Mouse (Mus musculus): Measurements from ENCODE around the gene Prex1.
"Not testable (repeated sequence)": the region's sequence is repeated elsewhere in the genome, so short reads cannot be mapped to it uniquely, and the experiment has no call there.

Prex1 gene

DNA sequence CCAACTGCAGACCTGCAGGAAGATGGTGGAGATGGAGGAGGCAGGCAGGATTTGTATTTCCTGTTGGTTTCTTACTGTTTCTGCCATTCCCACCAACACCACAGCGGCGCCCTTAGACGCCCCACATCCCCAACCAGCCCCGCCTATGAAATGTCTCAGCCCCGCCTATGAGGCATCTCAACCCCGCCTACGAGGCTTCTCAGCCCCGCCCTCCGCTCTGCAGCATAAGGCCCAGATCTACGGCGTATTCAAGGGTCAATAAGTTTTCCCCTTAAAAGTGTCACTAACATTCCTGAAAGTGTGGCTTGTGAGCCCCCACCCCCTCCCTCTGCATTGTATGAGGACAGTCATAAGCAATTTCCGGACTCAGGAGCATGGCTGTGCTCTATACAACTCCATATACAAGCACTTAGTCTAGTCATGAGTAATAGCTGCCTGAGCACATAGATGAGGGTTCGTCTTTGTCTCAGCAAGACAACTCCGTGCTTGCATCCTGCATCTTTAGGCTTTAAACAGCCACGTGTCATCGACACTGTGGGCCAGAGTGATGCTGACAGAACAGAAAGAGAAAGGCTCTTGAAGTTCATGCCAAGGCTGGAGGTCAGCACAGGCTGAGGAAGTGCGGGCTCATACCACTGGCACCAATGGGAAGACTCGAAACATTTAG, 160.0 kb downstream of the Prex1 start:
- DNase-seq (ENCODE audit: low spot score), result no peak

DNA sequence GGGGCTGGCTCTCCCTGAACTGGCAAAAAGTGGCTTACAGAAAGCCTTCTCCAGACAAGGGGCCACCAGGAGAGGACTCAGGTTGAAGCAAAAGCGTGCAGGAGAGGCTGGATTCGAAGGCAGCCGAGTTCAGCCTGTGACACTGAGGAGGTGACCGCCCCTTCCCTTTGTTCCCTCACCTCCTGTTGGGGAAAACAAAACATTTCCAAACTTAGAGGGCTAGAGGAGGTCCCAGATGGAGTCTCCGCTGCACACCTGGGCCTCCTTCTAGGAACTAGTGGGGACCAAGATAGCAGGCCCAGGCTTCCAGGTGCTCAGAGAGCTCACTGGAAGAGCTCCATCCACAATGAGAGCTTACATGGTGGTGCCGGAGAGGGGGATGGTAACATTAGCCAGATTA, 161.0 kb downstream of the Prex1 start:
- DNase-seq (ENCODE audit: low spot score), result no peak

DNA sequence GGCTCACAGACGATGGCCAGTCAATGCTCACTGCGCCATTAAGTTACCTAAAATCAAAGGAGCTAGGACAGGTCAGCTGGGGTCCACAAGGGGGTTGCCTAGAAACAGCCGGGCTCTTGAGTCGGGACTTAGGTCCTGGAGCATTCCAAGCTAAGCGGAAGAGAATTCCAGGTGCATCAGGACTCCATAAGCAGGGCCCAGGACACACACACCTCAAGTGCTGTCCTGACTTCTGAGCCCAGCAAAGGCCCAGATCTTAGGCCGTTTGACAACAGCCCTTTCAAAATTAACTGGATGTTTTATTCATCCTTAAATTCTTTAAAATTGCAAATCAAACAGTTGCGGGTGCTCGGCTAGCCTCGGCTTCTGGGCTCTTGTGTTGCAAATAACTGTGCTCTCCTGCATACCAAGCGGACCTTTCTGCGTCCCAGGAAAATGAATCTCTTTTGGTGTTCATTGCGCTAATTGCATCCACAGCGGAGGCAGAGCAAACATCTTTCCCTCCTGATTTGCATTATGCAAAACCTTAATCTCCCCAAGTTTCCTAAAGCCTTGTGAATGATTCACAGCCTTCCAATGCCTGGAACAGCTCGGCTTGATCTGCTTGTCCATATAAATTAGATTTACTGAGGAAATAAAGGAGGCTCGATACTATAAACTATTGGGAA, 161.7 kb downstream of the Prex1 start:
- DNase-seq (ENCODE audit: low spot score), result no peak

DNA sequence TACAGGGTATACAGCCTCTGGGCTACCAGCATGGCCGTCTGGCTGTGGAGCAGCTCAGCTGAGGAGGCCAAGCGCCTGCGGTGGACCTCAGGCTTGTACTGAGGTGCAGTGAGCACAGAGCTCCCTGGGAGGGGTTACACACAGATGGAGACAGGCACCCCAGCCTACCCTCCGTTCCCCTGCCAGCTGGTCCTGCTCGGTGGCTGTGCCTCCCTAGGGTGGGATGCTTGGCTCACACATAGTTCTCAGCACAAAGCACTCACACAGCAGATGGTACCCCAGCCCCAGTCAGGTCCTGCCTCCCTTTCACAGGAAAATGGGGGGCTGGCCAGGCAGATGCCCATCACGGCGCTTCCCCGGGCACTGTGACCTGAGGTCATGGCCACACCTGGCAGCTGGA, 163.8 kb downstream of the Prex1 start:
- DNase-seq (ENCODE audit: low spot score), result no peak

DNA sequence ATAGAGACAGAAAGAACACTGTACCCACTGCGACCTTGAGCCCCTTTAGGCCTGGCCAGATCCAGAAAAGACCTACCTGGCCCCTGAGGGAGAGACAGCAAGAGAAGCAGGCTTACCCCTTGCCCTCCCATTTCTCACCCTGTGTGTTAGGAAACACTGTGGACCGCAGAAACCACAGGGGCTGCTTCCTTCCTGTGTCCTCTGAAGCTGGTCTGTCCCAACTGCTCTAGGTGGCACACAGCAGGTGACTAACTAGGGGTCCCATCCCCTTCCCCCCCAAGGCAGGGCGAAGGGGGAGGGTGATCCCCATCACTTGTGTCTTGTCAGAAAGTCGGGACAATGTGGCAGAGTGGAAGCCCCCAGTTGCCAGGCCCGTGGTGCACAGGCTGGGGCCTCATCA, 164.6 kb downstream of the Prex1 start:
- DNase-seq (ENCODE audit: low spot score), result no peak

DNA sequence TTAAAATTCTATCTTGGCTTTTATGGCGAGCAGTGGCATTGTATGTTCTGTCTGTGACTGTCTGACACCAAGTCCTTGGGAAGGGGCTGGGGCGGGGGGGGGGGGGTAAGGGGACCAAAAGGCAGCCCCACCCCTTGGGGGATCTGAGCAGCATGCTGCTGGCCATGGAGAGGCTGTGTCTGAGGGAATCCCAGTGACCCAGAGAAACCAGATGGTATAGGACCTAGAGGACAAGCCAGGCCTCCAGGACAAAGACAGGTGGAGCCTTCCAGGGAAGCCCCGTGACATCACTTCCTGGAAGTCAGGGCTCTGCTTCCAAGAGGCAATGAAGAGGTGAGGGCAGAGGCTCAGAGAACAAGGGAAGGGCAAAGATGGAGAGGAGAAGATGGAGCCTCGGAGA, 168.1 kb downstream of the Prex1 start:
- no peak for DNase-seq (ENCODE audit: low spot score)

DNA sequence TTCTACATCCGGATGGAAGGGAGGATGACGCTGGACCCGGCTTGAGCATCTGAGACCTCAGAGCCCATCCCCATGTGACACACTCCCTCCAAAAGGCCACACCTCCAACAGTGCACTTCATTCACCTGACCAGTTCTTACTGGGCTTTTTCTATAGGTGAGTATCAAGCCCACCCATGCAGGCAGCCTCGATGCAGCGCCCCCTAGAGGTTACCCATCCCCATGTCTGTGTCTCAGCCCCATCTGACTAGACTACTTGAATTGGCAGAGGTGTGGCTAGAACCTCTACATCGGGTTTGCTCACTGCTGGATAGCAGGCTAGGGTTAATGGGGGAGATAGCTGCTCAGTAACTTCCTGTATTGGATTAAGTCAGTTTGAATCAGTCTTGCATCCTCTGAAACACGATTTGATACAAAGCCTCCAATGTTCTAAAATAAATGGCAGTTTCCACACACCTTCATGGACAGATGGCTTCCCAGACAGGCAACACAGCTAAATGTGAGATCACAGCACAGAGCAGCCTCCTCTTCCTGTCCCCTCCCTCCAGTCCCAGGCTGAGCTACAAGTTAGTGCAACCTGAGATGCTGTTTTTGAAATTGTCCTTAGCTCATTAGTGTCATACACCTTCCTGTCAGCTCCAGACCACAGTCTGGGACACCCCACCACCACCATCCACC, 168.9 kb downstream of the Prex1 start:
- no peak for DNase-seq (ENCODE audit: low spot score)

DNA sequence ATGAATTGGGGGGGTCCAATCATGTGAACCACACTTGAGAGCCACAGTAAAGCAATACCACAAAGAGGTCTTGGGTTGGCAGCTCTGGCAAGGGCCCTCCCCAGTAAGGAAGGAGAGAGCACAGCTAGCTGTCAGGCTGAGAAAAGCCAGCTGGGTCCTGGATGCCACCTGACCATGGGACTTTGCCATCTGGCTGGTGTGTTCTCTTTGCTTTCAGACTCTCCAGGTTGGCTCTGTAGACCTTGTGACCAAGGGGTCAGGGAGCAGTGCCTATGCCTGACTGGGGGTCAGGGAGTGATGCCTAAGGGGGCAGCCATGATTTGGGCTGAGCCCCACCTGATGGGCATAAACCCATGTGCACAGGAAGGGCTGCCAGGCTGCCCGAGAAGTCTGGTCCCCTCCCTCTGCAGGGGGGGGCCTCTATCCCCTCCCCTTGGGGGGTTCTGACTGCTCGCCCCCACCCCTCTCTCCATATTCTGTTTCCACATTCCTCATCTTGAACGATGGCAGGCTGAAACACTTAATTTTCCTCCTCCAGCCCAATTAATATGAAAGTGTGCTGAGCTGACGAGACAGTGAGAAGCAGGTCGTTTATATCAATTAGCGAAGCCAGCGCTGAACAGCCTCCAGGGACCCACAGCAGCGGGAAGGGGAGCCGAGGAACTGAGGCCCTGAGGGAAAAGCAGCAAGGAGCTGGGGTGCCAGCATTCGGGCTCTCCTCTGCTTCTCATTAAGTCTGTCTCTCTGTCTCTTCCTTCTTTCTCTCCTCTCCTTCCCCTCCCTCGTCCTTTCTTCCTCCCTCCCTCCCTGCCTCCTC, 172.3 kb downstream of the Prex1 start:
- DNase-seq (ENCODE audit: low spot score), result no peak

DNA sequence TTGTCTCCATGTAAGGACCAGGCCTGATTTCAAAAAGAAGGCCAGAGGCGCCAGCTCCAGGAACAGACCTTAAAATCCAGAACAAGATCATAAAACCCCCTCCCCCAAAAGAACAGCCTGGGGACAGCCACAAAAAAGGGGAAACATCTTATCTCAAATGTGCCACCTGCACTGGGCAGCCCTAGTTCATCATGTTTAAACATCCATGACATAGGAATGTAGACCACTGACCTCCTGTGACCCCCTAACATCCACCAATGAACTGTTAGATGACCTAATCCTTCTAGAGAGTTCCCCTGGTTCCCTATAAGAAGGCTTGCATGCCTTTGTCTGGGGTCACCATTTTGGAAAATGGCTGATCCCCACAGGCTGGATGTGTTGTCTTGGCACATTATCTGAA, 173.4 kb downstream of the Prex1 start:
- DNase-seq (ENCODE audit: low spot score), result no peak

DNA sequence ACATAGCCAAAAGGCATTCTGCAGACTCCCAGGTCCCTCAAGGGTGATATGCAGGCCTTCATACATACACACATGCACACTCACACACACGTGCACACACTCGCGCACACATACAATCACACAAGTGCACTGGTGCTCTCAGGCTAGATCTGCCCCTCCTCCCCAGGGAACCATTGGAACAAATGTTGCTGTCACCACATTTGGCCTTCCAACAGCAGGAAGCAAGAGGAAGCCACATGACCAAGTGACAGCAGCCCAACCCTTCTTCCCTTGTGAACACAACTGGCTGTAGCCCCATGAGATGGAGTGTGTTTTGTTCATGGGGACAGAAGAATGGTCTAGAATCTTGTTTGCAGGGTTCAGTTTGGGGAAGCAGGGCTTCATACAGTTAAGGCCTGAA, 176.7 kb downstream of the Prex1 start:
- no peak for DNase-seq (ENCODE audit: low spot score)

DNA sequence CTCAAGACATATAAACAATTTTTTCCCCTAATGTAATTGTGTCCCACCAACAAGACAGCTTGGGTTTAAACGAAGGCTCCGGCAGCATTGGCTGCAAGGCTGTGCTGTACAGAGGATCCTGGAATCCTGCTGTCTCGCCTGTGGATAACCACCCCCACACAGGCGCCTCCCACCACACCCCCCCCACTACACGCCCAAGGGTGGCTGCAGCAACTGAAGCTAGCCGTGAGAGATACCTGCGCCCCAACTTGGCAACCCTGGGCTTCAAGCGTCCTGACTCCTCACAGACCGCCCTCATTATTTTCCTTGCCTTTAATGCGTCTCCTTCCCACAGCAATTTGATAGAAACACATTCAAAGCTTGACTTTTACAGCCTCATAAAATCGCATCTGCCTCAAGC, 178.1 kb downstream of the Prex1 start:
- no peak for DNase-seq (ENCODE audit: low spot score)

DNA sequence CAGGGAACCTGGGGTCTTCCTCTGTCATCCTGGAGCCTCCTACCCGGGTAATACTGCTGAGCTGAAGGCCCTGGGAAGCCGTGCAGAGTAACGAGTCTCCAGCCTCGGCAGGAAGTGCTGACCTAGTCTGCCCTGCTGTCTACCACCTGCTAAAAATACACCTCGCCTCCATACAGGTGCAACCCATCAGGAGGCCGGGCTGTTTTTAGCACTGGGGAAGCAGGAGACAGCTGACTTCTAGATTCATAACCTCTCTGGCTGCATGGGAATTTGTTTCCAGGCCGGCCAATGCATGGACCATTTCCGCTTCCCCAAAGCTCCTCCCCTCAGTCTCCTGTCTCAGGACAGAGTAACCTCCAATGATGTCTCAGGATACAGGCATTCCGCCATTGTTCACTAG, 187.4 kb downstream of the Prex1 start:
- no peak for DNase-seq (ENCODE audit: low spot score)

DNA sequence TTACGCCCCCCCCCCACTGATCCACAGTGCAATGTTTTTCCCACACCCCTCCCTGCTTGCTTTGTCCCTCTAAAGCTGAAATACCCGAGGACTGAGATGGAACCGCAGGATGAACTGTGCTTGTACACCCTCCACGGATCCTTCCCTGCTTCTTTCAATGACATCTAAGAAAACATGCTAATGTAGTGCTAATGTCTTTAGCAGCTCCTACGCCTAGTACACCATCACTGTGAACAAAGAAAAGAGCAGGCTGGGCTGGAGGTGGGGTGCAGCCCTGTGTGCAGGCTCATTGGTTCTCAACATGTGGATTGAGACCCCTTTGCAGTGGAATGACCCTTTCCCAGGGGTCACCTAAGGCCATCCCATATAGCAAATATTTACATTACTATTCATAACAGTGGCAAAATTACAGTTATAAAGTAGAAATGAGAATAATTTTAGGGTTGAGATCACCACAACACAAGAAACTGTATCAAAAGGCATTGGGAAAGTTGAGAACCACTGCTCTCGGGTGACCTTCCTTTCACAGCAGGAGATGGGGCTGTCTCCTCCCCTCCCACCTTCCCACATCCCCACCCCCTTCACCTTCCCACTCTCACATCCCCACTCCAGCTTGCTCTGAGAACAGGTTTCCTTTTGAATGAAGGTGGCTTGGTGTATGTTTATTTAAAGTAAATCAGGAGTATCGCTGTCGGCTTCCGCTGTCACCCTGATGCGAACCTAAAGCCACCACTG, 190.3 kb downstream of the Prex1 start:
- DNase-seq (ENCODE audit: low spot score), result no peak

DNA sequence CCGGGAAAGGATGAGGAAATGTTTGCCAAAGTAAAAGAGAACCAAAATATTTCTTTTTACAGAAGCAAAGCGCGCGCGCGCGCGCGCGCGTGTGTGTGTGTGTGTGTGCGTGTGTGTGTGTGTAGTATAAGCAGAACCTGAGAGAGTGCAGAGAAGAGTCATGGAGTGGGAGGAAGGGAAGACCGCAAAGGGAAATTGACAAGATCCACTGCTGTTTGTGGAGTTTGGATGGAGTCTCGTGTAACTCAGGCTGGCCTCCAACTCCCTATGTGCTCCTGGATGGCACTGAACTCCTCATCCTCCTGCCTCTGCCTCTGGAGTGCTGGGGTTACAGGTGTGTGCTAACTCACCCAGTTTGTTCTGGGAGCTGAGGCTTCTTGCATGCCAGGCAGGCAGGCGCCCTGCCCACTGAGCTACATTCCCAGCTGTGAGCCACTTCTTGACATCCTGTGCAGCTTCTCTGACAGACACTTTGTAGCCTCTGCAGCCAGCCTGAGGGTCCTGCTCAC, 191.0 kb downstream of the Prex1 start:
- no peak for DNase-seq (ENCODE audit: low spot score)

DNA sequence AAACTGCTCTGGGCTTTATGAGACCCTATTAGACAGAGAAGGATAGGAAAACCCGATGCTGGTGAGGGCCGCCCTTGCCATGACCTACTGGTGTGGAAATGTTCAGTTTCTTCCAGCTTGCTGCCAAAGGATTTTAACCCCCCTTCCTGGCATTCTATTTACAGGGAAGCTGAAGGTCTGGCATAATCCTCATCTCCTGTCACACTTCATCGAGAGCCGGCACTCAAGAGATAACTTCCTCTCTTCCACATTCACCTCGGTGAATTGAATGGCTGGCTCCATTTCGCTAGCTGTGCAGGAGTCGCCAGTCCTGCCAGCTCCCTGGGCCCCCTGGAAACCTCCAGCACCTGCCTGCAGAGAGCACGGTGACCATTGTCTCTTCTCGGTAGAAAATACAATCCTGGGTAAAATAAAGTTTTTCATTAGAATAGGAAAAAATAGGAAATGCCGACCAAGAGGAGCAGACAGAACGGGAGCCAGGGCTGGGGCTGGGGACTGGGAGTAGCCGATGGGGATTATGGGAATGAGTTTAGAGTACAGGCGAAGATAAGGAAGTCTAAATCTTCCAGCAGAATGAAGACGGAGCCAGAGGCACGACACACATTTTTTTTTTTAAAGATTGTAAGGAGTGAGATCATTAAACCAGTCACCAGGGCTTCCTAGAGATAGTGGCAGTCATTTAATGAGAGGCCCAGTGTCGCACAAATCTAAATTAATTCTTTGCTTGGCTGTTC, 191.6 kb downstream of the Prex1 start:
- DNase-seq (ENCODE audit: low spot score), result no peak

DNA sequence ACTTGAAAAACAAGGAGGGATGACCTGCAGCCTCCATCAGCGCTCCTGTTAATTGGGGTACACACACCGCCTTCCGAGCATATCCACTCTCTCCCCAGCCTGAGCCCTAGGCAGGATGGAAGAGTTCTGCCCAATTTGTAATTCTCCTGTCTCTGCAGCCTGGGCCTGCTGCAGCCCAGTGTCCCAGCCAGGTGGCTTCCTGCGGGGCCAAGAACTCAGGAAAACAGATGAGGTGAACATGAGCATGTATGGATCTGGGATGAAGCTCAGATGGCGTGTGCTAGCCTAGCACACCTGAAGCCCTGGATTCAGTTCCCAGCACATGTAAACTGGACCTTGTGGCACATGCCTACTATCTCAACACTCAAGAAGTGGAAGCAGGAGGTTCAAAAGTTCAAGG, 192.2 kb downstream of the Prex1 start:
- no peak for DNase-seq (ENCODE audit: low spot score)

DNA sequence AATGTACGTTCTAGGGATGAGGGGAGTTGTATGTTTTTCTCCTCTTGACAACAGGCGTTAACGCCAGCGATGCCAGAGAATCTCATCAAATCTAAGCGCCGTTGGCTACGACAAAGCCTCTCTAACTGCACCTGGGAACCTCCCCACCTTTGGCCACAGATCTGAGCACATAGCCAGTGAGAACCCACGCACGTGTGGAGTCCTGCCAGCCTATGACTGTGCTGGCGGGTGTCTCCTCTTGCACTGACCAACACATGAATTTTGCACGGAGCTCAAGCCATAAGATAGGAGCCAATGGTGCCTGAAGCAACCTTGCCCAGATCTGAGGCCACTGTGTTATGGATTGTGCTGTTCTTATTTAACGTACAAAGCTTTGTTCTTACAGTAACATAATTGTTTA, 193.1 kb downstream of the Prex1 start:
- no peak for DNase-seq (ENCODE audit: low spot score)

DNA sequence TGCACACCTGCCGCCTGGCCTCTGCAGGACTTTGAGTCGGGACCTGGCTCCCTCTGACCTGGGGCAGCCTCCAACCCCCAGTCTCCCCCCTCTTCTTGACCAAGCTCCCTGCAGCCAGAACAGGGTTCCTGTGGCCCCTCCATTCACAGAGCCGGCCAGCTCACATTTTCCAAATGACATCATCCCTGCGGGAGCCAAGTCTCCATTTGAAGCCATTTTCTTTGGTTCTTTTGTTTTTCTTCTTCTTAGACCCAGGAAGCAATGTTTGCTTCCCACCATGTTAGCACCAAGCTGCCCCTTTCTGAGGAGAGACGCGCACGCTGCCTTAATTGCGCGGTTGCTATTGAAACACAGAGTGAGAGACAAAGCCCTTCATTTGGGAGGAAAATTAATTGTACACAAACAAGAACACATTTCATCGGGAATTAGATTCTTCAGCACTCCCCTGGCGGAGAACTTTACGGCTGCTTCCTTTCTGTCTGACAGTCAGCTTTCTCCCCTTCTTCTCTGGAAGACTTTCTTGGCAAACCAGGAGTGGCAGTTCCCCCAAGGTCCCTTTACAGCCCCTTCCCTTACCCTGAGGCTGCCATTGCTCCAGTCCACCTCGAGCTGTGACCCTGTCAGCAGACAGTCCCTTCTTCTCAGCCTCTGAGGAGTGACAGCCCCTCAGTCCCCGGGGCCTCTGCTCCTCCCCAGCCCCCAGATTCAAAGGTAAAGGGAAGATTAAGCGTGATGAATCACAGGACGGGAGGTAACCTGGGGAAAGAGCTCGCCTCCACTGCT, 196.0 kb downstream of the Prex1 start:
- not testable (repeated sequence) for DNase-seq (ENCODE audit: low spot score)

DNA sequence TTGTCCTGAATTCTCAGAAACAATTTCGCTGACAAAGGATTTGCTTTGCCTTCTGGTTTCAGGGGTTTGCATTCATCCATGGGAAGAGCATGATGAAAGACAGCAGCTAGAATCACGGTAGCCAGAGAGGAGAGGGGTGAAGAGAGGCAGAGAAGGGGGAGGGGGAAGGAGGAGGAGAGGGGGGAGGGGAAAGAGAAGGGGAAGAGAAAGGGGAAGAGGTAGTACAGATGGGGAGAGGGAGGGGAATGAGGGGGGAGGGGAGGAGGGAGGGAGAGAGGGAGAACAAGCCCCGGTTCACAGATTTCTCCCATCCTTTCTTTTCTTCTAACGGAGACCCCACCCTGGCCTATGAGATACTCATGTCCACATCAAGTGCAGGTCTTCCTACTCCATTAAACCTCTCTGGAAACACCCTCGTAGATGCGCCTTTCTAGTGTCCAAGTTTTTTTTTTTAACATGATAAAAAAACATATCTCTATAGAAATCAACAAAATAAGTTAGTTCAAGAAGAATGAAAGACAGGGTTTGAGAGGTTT, 196.7 kb downstream of the Prex1 start:
- no peak for DNase-seq (ENCODE audit: low spot score)

Data from ovary, adult 18-20 months (tissue).